Mouse (Mus musculus): ENCODE results near the gene Casp2.

The Casp2 gene

DNA sequence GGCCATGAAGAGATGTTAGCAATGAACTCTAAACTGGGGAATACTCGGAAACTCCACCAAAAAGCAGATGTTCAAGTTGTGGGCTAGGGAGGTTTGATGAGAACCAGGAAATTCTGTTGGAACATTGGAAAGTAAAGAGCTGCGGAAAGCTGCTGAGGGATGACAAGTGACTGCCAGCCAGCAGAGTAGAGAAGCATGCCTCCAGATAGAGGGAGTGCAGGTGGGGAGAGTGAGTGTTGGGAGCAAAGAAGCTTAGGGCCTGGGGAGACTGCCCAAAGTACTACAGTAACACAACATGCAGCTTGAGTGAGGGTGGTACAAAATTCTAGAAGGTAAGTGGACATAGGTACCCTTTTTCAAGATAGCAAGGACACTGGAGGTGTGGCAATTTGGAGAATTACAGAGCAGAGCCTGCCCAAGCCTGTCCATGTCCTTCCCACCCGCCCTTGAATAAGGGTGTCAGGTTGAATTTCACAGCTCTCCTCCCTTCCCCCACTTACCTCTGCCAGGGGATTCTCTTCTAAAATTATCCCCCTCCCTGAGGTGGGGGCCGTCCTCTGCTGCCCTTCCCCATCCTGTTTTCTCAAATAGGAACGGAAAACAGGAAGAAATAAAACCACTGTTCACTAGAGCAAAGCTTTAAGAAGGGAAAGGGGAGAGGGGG is 18.2 kb downstream of the Casp2 start:
- no peak for DNase-seq (ENCODE audit: low spot score)

DNA sequence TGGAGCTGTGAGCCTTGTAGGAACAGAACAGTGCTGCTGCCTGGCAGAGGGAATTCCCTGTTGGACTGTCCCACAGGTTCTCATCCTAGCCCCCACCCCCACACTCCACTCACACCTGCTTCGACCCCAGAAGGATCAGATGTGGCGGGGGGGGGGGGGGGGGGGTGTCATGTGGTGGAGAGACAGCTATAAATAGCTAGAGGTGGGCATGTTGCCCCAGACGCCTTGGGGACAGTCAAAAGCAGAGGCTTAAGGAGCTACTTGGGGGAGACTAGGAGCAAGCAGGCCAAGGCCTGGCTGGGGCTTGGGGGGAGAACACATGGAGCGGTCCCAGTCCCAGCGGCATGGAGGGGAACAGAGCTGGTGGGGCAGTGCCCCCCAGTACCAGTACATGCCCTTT is 21.7 kb downstream of the Casp2 start, which contains the start of gene Clcn1:
Gene Clcn1 (plus strand): TSS at position 238 of the 400 bp plus-strand sequence.
- DNase-seq (ENCODE audit: low spot score) = no peak

DNA sequence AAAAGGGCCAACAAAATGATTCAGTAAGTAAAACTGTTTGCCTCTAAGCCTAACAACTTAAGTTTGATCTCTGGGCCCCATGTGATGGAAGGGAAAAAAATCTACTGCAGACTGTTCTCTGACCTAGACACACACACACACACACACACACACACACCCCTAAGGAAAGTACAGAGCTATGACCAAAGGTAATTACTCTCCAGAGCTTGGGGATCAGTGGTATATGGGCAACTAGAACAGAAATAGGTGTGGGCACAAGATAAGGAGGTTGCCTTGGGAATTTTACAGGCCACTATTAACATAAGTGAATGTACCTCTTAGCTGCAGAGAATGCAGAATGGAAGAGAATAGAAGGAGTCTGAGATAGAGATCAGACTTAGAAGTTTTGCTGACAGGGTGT is 22.8 kb downstream of the Casp2 start:
- no peak for DNase-seq (ENCODE audit: low spot score)

DNA sequence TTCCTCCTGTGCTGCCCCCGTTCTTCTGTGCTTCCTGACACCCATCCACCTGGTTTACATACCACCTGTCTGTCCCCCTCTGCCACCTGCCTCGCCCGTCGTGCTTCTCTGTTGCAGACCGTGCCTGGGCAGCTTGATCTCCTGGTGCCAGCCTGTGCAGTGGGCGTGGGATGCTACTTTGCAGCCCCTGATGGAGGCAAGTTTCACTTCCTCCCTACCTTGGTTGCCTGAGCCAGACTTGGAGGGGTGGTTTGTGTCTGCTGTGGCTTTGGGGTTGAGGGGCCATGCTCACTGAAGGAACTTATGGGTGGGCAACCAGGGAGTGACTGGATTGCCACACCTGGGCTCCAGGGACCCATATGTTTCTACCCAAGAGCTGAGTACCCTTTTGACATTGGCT is 28.5 kb downstream of the Casp2 start:
- DNase-seq (ENCODE audit: low spot score) = no peak

GRCm38 (mm10) chr6:42295549-42296094 is 30.8 kb downstream of the Casp2 start:
- no peak for DNase-seq (ENCODE audit: low spot score)

- DNase-seq (ENCODE audit: low spot score) = no peak
Measured at GRCm38 (mm10) chr6:42299362-42299761, 34.6 kb downstream of the Casp2 start.

DNA sequence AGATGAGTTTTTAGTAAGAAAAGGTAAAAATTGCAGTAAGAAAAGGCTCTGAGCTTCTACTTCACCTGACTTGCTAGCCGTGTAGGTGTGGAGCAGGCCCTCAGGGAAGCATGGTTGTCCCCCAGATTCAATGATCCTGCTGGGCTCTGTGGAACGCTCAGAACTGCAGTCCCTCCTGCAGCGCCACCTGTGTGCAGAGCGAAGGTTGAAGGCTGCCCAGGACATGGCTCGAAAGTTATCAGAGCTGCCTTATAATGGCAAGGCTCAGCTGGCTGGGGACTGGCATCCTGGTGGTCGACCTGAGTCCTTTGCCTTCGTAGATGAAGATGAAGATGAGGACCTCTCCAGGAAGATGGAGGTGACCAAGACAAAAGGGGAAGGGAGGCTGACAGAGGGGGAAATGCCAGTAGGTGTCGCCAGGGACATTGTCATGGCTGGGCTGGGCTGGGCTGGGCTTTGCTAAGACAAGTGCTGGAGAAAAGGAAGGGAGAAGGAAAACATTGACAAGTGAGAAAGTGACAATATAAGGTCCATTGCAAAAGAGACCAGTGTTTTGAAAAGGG is 45.1 kb downstream of the Casp2 start:
- DNase-seq (ENCODE audit: low spot score) = peak; percentile 14

GRCm38 (mm10) chr6:42310427-42311053 is 45.8 kb downstream of the Casp2 start:
- DNase-seq (ENCODE audit: low spot score) = no peak

GRCm38 (mm10) chr6:42318293-42318692 is 53.5 kb downstream of the Casp2 start:
- no peak for DNase-seq (ENCODE audit: low spot score)

DNA sequence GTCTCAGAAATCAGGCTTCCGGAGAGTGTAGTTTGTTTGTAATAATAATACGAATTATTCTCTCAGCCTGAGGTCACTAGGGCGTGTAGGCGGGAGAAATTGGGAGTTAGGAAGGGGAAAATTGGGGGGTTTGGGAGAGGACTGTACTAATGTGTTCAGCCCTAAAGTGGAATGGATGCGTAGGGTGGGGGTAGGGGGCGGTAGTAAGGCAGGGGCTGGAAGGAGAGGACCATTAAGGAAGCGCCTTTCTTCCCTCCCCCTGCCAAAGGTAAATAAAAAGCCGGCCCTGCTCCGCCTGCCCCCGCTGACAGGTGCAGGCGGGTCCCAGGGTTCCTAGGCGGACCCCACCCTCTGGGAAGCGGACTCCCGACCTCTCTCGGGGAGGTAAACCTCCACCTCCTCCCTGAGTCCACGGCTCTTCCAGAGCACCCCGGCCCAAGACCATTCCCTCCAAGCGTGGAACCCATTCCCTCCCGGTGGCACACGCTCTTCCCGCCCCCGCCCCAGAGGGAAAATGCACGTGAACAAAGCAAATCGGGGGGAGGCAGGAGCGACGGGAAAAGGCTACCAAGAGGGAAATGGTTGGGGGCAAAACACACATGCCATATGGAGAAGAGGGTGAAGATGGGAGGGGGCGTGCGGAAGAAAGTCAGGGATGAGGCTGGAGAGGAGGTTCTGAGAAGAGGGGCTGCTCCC is 58.7 kb downstream of the Casp2 start:
- DNase-seq (ENCODE audit: low spot score) = no peak

- peak; percentile 57 for DNase-seq (ENCODE audit: low spot score)
Measured at GRCm38 (mm10) chr6:42324067-42324481, 59.3 kb downstream of the Casp2 start.

DNA sequence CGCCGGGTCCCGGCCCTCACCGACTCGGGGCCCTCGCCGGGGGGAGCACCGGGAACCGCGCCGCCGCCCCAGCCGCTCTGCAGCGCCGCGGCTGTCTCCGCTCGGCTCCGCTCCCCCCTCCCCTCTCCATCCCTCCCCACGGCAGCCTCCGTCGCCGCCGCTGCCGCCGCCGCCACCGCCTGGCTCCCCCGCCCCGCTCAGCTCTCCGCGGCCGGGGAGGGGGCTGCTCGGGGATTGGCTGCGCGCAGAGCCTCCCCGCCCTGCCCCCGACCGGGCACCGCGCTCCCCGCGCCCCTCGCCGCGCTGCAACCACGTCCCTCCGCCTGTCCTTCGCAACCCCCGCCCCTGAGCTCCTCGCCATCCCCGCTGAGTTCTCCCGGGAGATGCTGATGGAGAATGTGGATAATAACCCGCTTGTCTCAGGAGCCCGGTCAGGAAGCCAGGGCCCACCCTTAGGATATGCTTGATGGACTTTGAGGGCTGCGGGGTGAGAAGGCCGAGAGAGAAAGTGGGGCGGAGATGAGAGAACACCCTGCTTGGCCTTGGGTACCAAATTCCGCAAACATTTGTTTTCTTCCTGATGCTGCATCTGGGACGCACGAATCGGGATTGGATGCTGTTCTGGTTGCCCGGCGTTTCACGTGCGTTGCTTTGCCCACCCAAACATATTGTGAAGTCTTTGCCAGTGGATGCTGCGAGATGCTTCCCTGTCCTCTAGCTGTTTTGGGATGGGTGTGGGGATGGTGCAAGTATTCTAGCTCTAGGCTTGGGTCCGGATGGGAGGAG is 59.9 kb downstream of the Casp2 start, which contains the start of gene Fam131b:
Gene Fam131b (minus strand): TSS at position 162 of the 786 bp plus-strand sequence.
- peak; percentile 70 for DNase-seq (ENCODE audit: low spot score)

GRCm38 (mm10) chr6:42325268-42325609 is 60.5 kb downstream of the Casp2 start:
- DNase-seq (ENCODE audit: low spot score) = peak; percentile 88

- no peak for DNase-seq (ENCODE audit: low spot score)
Measured at GRCm38 (mm10) chr6:42326509-42326908, 61.7 kb downstream of the Casp2 start.

- DNase-seq (ENCODE audit: low spot score) = no peak
Measured at GRCm38 (mm10) chr6:42328757-42329156, 64.0 kb downstream of the Casp2 start.

GRCm38 (mm10) chr6:42330216-42330615 is 65.4 kb downstream of the Casp2 start:
- no peak for DNase-seq (ENCODE audit: low spot score)

DNA sequence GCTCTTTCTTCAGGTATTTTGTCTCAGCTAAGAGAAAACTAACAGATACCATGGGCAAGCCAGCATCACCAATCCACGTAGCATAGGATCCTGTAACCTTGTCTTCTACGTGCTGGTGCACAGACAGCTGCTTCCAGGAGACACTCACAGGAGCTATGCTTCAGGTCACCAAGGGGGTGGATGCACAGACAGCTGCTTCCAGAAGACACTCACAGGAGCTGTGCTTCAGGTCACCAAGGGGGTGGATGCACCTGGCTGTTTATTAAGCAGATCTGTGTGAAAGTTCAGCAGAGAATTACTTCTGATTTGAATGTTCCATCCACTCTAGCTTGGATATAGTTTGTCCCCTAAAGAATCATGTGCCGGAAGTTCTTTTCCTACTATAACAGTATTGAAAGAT is 66.2 kb downstream of the Casp2 start:
- no peak for DNase-seq (ENCODE audit: low spot score)
